Comparison of ENCODE assay signal across 9 mouse cellular contexts in genomic region chr10:14045745-14046144, GRCm38 (mm10).
DNase-seq lines count a peak whose midpoint lies in the region; ATAC-seq and TF ChIP-seq lines count a peak whose summit lies in the region.
"Had no signal": no experiment of that assay in that cellular context is flagged by ENCODE, and none has a peak within 500 bp of the region (broad histone marks: within the 10 kb centered on the region; RNA-seq: fewer than 3 reads in every experiment).

No protein-coding gene starts in this region.

- no peak for TF ChIP-seq RAD21 in CH12.LX (IDR thresholded peaks at IDR 0.05; ENCODE audit: low read depth, low read length)

- 0 out of 2 replicates have a peak overlapping the region, but pooled peaks have one; percentile 2 for H3K4me2 ChIP-seq in kidney, embryonic 16.5 days (replicated peaks; ENCODE audit: low read depth, low read length)
- H3K4me2 ChIP-seq in CH12.LX (ENCODE audit: insufficient read depth, low read depth, poor library complexity, severe bottlenecking) = peak overlapping the region; percentile 60
- H3K4me2 ChIP-seq: embryonic facial prominence, embryonic 13.5 days had no signal

- H3K27ac ChIP-seq in kidney, embryonic 16.5 days (ENCODE audit: low read length) = peak overlapping the region; percentile 23; the same call in 1 of the 2 replicates
- H3K27ac ChIP-seq in CH12.LX (ENCODE audit: insufficient read depth, low read depth) = peak overlapping the region; percentile 76
- peak overlapping the region; percentile 88 for H3K27ac ChIP-seq in heart, embryonic 10.5 days
- H3K27ac ChIP-seq: embryonic facial prominence, embryonic 13.5 days had no signal

- no peaks in the 10 kb centered on the region for H3K9me3 ChIP-seq in kidney, embryonic 16.5 days (ENCODE audit: low read length)
- no peaks in the 10 kb centered on the region for H3K9me3 ChIP-seq in CH12.LX (replicated peaks; ENCODE audit: low read length)
- no peaks in the 10 kb centered on the region for H3K9me3 ChIP-seq in heart, embryonic 10.5 days
- H3K9me3 ChIP-seq: embryonic facial prominence, embryonic 13.5 days had no signal

- intact Hi-C loops in left cerebral cortex, postnatal 4 days (cut with DNase I) = no loop called here

- no peaks in the 10 kb centered on the region for H3K27me3 ChIP-seq in kidney, embryonic 16.5 days (ENCODE audit: insufficient read depth, low read length)
- no peaks in the 10 kb centered on the region for H3K27me3 ChIP-seq in CH12.LX (replicated peaks)
- H3K27me3 ChIP-seq in heart, embryonic 10.5 days (ENCODE audit: insufficient read depth, poor library complexity, severe bottlenecking) = no peaks in the 10 kb centered on the region
- H3K27me3 ChIP-seq: embryonic facial prominence, embryonic 13.5 days had no signal

- DNase-seq in kidney, postnatal 25 days = no peak
- peak; percentile 63 for DNase-seq in CH12.LX (ENCODE audit: extremely low read depth)
- no peak for DNase-seq in heart, embryonic 10.5 days (ENCODE audit: low spot score)
- peak; percentile 32 to 44 for DNase-seq in spleen, postnatal 14 days (ENCODE audit: low spot score in 2 of 2)
- DNase-seq in left cerebral cortex, postnatal 4 days = no peak
- no peak for DNase-seq in layer of hippocampus, adult 9-11 months
- DNase-seq in urinary bladder, adult 18-20 months (ENCODE audit: low spot score in 2 of 2) = no peak

- H3K36me3 ChIP-seq in kidney, embryonic 16.5 days (ENCODE audit: insufficient read depth, low read length) = no peaks in the 10 kb centered on the region
- no peaks in the 10 kb centered on the region for H3K36me3 ChIP-seq in CH12.LX (replicated peaks in 1 of 2; ENCODE audit: control insufficient read depth in 1 of 2, insufficient read depth in 1 of 2, low read length in 1 of 2)
- H3K36me3 ChIP-seq in heart, embryonic 10.5 days = no peaks in the 10 kb centered on the region
- H3K36me3 ChIP-seq: embryonic facial prominence, embryonic 13.5 days had no signal

- 0 out of 2 replicates have a peak, but pooled peaks have one; percentile 28 for TF ChIP-seq POLR2A in CH12.LX (IDR thresholded peaks at IDR 0.05; ENCODE audit: low read depth, low read length)

- no peak overlapping the region for H3K9ac ChIP-seq in kidney, embryonic 16.5 days (replicated peaks; ENCODE audit: low read length)
- peak overlapping the region; percentile 50; the same call in 1 of the 2 replicates for H3K9ac ChIP-seq in CH12.LX (ENCODE audit: insufficient read depth, low read depth)
- H3K9ac ChIP-seq: embryonic facial prominence, embryonic 13.5 days had no signal

- 23% methylated on average over 4 of the region's 4 CpGs for WGBS in kidney, embryonic 16.5 days
- WGBS in heart, embryonic 10.5 days = 27% methylated on average over 4 of the region's 4 CpGs

- dilution Hi-C loops in CH12.LX (cut with MboI; ENCODE audit: extremely low pct_ligation_motif_present, extremely low pct_unique_long_range_greater_than_20kb, low sequenced_read_pairs) = no loop called here

- TF ChIP-seq CTCF in CH12.LX (conservative IDR thresholded peaks at IDR 0.05 in 1 of 2, IDR thresholded peaks at IDR 0.05 in 1 of 2; ENCODE audit: low read depth in 2 of 2, low read length in 2 of 2) = no peak

- in situ Hi-C loops in CH12.LX (cut with MboI; ENCODE audit: low pct_ligation_motif_present, low pct_unique_long_range_greater_than_20kb, low sequenced_read_pairs) = no loop called here

- ATAC-seq in kidney, embryonic 16.5 days (ENCODE audit: low FRiP score, low TSS enrichment) = 0 out of 2 replicates have a peak, but pooled peaks have one; percentile 44

- H3K4me1 ChIP-seq in kidney, embryonic 16.5 days (ENCODE audit: insufficient read depth, low read length) = peaks cover 39% of the 10 kb centered on the region
- peaks cover 29 to 79% of the 10 kb centered on the region in 2 experiments for H3K4me1 ChIP-seq in CH12.LX (ENCODE audit: control insufficient read depth in 1 of 2, insufficient read depth in 2 of 2)
- H3K4me1 ChIP-seq in heart, embryonic 10.5 days = peaks cover 56% of the 10 kb centered on the region

- no peak overlapping the region for H3K4me3 ChIP-seq in kidney, embryonic 16.5 days (ENCODE audit: low read length)
- no peak overlapping the region for H3K4me3 ChIP-seq in CH12.LX (replicated peaks in 1 of 3; ENCODE audit: low read depth in 2 of 3, low read length in 2 of 3, poor library complexity in 1 of 3)
- H3K4me3 ChIP-seq in heart, embryonic 10.5 days = no peak overlapping the region
- H3K4me3 ChIP-seq: embryonic facial prominence, embryonic 13.5 days had no signal

- TF ChIP-seq EP300 in CH12.LX (IDR thresholded peaks at IDR 0.05; ENCODE audit: low read length) = no peak

- H3K79me2 ChIP-seq in CH12.LX (replicated peaks; ENCODE audit: control insufficient read depth, extremely low read depth, insufficient read depth, poor library complexity, severe bottlenecking) = 0 out of 2 replicates have a peak, but pooled peaks cover 2% of the 10 kb centered on the region

TF ChIP-seq in CH12.LX, 34 proteins besides CTCF, POLR2A, EP300 and RAD21:
- TF ChIP-seq UBTF (IDR thresholded peaks at IDR 0.05; ENCODE audit: low read depth, low read length) (0 out of 2 replicates have a peak, but pooled peaks have one; percentile 56), JUND (conservative IDR thresholded peaks at IDR 0.05; ENCODE audit: low read depth, low read length) (no peak), CHD2 (IDR thresholded peaks at IDR 0.05; ENCODE audit: low read length) (no peak), POLR2AphosphoS2 (IDR thresholded peaks at IDR 0.05; ENCODE audit: low read depth, low read length) (no peak), TCF12 (IDR thresholded peaks at IDR 0.05; ENCODE audit: low read depth, low read length) (peak; percentile 46; the same call in 1 of the 2 replicates), IRF4 (IDR thresholded peaks at IDR 0.05; ENCODE audit: low read depth, low read length) (peak; percentile 6; the same call in 1 of the 2 replicates), MXI1 (IDR thresholded peaks at IDR 0.05; ENCODE audit: low read depth, low read length) (0 out of 2 replicates have a peak, but pooled peaks have one; percentile 18), ZMIZ1 (IDR thresholded peaks at IDR 0.05; ENCODE audit: low read depth, low read length) (no peak), KAT2A (IDR thresholded peaks at IDR 0.05; ENCODE audit: insufficient replicate concordance, low read length) (no peak), SIN3A (IDR thresholded peaks at IDR 0.05; ENCODE audit: low read length) (peak; percentile 58; the same call in 1 of the 2 replicates), USF1 (IDR thresholded peaks at IDR 0.05; ENCODE audit: low read depth, low read length) (no peak), TBP (conservative IDR thresholded peaks at IDR 0.05; ENCODE audit: low read depth, low read length) (no peak), USF2 (conservative IDR thresholded peaks at IDR 0.05; ENCODE audit: low read depth, low read length) (no peak), ELF1 (IDR thresholded peaks at IDR 0.05; ENCODE audit: low read depth, low read length) (peak; percentile 67), ETS1 (conservative IDR thresholded peaks at IDR 0.05; ENCODE audit: low read depth, low read length) (peak; percentile 55), ZNF384 (IDR thresholded peaks at IDR 0.05; ENCODE audit: low read depth, low read length) (peak; percentile 86), GABPA (IDR thresholded peaks at IDR 0.05; ENCODE audit: insufficient replicate concordance, low read depth, low read length) (no peak), MAFK (IDR thresholded peaks at IDR 0.05; ENCODE audit: insufficient replicate concordance, low read length) (no peak), SMC3 (IDR thresholded peaks at IDR 0.05; ENCODE audit: low read depth, low read length) (peak; percentile 9), BHLHE40 (IDR thresholded peaks at IDR 0.05; ENCODE audit: low read depth, low read length) (peak; percentile 21; the same call in 1 of the 2 replicates), MAZ (IDR thresholded peaks at IDR 0.05; ENCODE audit: low read depth, low read length) (no peak), ZC3H11A (IDR thresholded peaks at IDR 0.05; ENCODE audit: low read depth, low read length) (no peak), E2F4 (IDR thresholded peaks at IDR 0.05; ENCODE audit: insufficient replicate concordance, low read depth, low read length) (no peak), CHD1 (IDR thresholded peaks at IDR 0.05; ENCODE audit: low read depth, low read length) (peak; percentile 52; the same call in 1 of the 2 replicates)

Comparison
In these comparisons a context has a peak if more than half of its experiments do, and no peak if none do; other contexts are left out.
1. H3K27ac ChIP-seq: peak in every context shown above with its lines; median percentile 88 in heart, embryonic 10.5 days; 76 in CH12.LX; 23 in kidney, embryonic 16.5 days.
2. DNase-seq: peak in CH12.LX (single experiment) and spleen, postnatal 14 days (2 of 2); none in kidney, postnatal 25 days (0 of 2), heart, embryonic 10.5 days (single experiment), left cerebral cortex, postnatal 4 days (single experiment), layer of hippocampus, adult 9-11 months (single experiment) and urinary bladder, adult 18-20 months (0 of 2).